Mouse (Mus musculus) G1E (cell line): ENCODE data around the gene Ttc27.

Source experiments
- CTCF ChIP-seq: IDR thresholded peaks from 2 replicates; pipeline ENCODE4 v1.5.1; 2012; ENCODE audit warnings: low read depth, low read length, inconsistent platforms, mixed read lengths
- GATA1 ChIP-seq: IDR thresholded peaks from 2 replicates; pipeline ENCODE4 v1.6.1; 2012; ENCODE audit warnings: borderline replicate concordance, low read length, inconsistent platforms, mixed read lengths
- GATA2 ChIP-seq: IDR thresholded peaks from 2 replicates; pipeline ENCODE4 v1.6.1; 2012; ENCODE audit warnings: low read depth, low read length, inconsistent platforms, borderline replicate concordance
- POLR2AphosphoS5 ChIP-seq: IDR thresholded peaks from 2 replicates; pipeline ENCODE4 v1.6.1; 2012; ENCODE audit warnings: low read depth, low read length, inconsistent platforms; ENCODE audit not compliant: insufficient replicate concordance
- TAL1 ChIP-seq: conservative IDR thresholded peaks from 2 replicates; pipeline ENCODE4 v1.6.1; 2012; ENCODE audit warnings: low read depth, low read length, inconsistent platforms, mixed read lengths

DNA sequence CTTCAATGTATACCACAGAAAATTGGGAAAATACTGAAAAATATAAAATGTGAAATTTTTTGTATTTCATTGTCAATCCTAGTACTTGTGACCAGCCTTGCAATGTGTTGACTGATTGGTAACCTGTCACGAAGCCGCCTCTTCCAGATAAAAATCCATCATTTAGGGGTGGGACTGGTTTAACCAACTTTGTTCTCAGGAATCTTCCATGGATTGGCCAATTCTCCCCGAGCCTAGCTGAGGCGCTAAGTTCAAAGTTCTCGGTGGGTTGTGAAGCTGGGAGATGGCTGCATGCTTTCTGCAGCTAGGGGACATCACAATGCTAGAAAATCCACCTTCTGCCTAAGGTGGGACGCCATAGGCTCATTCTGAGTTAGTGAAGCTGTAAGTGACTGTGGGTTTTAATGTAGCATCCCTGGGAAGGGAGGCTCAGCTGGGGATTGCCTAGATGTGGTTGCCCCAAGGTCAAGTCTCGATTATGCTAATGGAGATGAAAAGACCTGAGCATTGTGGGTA, 9.8 kb upstream of the Ttc27 start:
- TF ChIP-seq CTCF = no peak
- TF ChIP-seq TAL1 = no peak
- no peak for TF ChIP-seq GATA1
- TF ChIP-seq POLR2AphosphoS5 = no peak
- no peak for TF ChIP-seq GATA2
